Mouse (Mus musculus): ENCODE data around the gene Tjp2.

DNA sequence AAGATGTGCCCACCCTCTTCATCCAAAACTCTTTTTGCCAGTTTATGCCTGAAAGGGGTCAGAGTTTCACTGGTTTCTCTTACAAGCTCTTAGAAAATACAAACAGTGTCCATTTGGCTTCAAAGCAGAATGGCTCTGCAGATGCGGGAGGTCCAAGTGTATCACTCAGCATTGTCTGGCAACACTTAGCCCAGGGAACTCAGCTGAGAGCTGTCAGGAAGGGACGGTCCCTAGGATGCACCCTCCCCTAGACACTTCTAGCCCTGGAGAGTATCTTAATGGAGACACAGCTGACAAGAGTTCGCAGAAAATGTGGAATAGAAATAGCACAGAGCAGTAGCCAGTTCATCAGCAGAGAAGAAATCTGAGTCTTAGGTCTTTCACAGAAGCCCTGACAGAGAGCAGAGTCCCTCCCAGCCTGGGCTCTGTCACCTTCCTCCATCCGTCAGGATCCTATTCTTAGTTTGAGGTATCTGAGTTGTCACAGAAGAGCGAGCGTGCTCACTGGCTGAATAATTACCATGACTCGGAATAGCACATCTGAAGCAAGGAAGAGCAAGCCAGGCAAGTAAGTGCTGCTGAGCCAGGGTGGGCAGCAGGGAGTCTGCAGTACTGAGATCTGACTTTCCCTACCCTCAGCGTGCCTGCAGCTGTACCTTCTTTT lies 144.3 kb downstream of the Tjp2 start:
- TF ChIP-seq CTCF (IDR thresholded peaks at IDR 0.05; ENCODE audit: borderline replicate concordance, control insufficient read depth, extremely low read depth, insufficient read depth, low read length, poor library complexity): no peak
- TF ChIP-seq POLR2A (IDR thresholded peaks at IDR 0.05; ENCODE audit: control insufficient read depth, extremely low read depth, insufficient read depth, low read length, poor library complexity): no peak

All from thymus, adult 2 months (tissue).